Mouse (Mus musculus): ENCODE measurements at regions not wholly inside any gene's neighbourhood (a gene's known extent, or its start where the extent isn't known, plus 50 kb on each side); places are given as distances from the start of the nearest gene placed in this dataset.

DNA sequence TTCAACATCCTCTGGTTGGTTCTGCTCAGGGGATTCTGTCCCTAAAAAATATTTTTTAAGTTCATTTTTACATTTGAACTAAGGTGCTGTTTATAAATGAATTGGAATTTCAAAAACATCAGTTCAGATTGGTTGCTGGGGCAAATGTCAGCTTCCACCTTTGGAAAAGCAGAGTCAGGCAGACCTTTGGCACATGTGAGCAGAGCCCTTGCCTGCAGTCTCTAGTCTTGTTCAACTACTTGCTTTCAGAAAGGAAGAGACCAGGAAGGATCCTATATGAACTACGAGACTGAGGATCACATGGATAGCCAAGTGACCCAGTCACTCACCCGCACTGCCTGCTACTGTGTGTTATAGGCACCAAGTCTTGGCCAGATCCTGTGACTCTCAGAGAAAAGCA is 82.5 kb upstream of the Tbl1xr1 start:
- no peak for TF ChIP-seq CTCF (IDR thresholded peaks at IDR 0.05; ENCODE audit: extremely low read depth, insufficient read length, insufficient replicate concordance, low read depth, low read length)
- no peak for TF ChIP-seq POLR2A (IDR thresholded peaks at IDR 0.05; ENCODE audit: low read depth, low read length)

All from small intestine, adult 2 months (tissue).